Mouse (Mus musculus) midbrain, embryonic 11.5 days (tissue): ENCODE measurements around the gene Tmem215. TPM values are rescaled to one million over a fixed set of nuclear protein-coding genes. Genes with fewer than 3 reads are reported as not detected.

Source experiments
- ATAC-seq: fragments of 200-750 bp; cut with Nextera tagmentation; 2 replicates; pipeline ENCODE4 v1.8.0; 2017; ENCODE audit warnings: moderate TSS enrichment, moderate library complexity; ENCODE audit not compliant: low FRiP score
- DNase-seq: peaks from one replicate; pipeline ENCODE4 v3.0.0; 2015; ENCODE audit warnings: low spot score; ENCODE audit errors: missing footprints
- H3K27ac ChIP-seq: fragments of 300-500 bp; sonication (generic); 2 replicates; pipeline ENCODE4 v1.5.1; 2014; ENCODE audit warnings: low read depth, low read length
- H3K27me3 ChIP-seq: fragments of 300-500 bp; sonication (generic); 2 replicates; pipeline ENCODE4 v1.6.1; 2014; ENCODE audit warnings: mild to moderate bottlenecking, low read length, moderate library complexity, mixed read lengths; ENCODE audit not compliant: control insufficient read depth, insufficient read depth
- H3K36me3 ChIP-seq: fragments of 300-500 bp; sonication (generic); 2 replicates; pipeline ENCODE4 v1.6.1; 2014; ENCODE audit warnings: mild to moderate bottlenecking, low read length, moderate library complexity, mixed read lengths; ENCODE audit not compliant: control insufficient read depth, insufficient read depth
- H3K4me1 ChIP-seq: fragments of 300-500 bp; sonication (generic); 2 replicates; pipeline ENCODE4 v1.6.1; 2014; ENCODE audit warnings: low read length; ENCODE audit not compliant: control insufficient read depth, insufficient read depth
- H3K4me2 ChIP-seq: fragments of 300-500 bp; sonication (generic); 2 replicates; pipeline ENCODE4 v1.6.1; 2014; ENCODE audit warnings: mild to moderate bottlenecking, moderate library complexity
- H3K4me3 ChIP-seq: fragments of 300-500 bp; sonication (generic); 2 replicates; pipeline ENCODE4 v1.5.1; 2014; ENCODE audit warnings: low read depth, low read length
- H3K9ac ChIP-seq: fragments of 300-500 bp; sonication (generic); 2 replicates; pipeline ENCODE4 v1.6.1; 2014; ENCODE audit warnings: low read length
- H3K9me3 ChIP-seq: fragments of 300-500 bp; sonication (generic); 2 replicates; pipeline ENCODE4 v1.6.1; 2016; ENCODE audit warnings: low read length; ENCODE audit not compliant: control insufficient read depth
- WGBS: fragments of 180-500 bp; shearing (Covaris S2); extraction: QIAGEN DNeasy Blood & Tissue Kit; methylation state at CpG from one replicate; pipeline ENCODE4 v1.1.7; 2014; 5-methylcytosine and 5-hydroxymethylcytosine counted together
- polyA plus RNA-seq: library from polyadenylated mRNA; unstranded; fragments of >200 nt; fragmentation: Nextera tagmentation; extraction: Ambion mirVana; gene quantifications from 2 replicates; pipeline ENCODE4 v1.2.1, GENCODE M21; 2014

Gene Tmem215
- polyA plus RNA-seq, 1 experiment from 2014 or later, result 0.20 TPM

- Histone ChIP-seq H3K4me2 (no peak overlapping the region), H3K36me3 (no peaks in the 10 kb centered on the region), H3K9ac (no peak overlapping the region), H3K4me1 (no peaks in the 10 kb centered on the region), H3K27ac (no peak overlapping the region), H3K4me3 (no peak overlapping the region), H3K27me3 (no peaks in the 10 kb centered on the region), H3K9me3 (no peaks in the 10 kb centered on the region)
- WGBS, result 89% methylated on average over 8 of the region's 8 CpGs
- DNase-seq (no peak), ATAC-seq (no peak)
Observed at GRCm38 (mm10) chr4:40491731-40492130, 19.8 kb downstream of the Tmem215 start.

- DNase-seq (no peak), ATAC-seq (no peak)
- Histone ChIP-seq H3K27ac (no peak overlapping the region), H3K9me3 (no peaks in the 10 kb centered on the region), H3K36me3 (no peaks in the 10 kb centered on the region), H3K4me2 (no peak overlapping the region), H3K4me1 (no peaks in the 10 kb centered on the region), H3K4me3 (no peak overlapping the region), H3K27me3 (no peaks in the 10 kb centered on the region), H3K9ac (no peak overlapping the region)
- WGBS, result 88% methylated on average over 6 of the region's 6 CpGs
Observed at GRCm38 (mm10) chr4:40496354-40496753, 24.4 kb downstream of the Tmem215 start.

GRCm38 (mm10) chr4:40496828-40497227 lies 24.8 kb downstream of the Tmem215 start:
- DNase-seq, result no peak
- WGBS, result 96% methylated on average over 5 of the region's 5 CpGs
- Histone ChIP-seq H3K36me3 (no peaks in the 10 kb centered on the region), H3K9ac (no peak overlapping the region), H3K27me3 (no peaks in the 10 kb centered on the region), H3K9me3 (no peaks in the 10 kb centered on the region), H3K4me1 (no peaks in the 10 kb centered on the region), H3K27ac (no peak overlapping the region), H3K4me3 (no peak overlapping the region), H3K4me2 (no peak overlapping the region)
- ATAC-seq, result no peak

- no peaks in the 10 kb centered on the region for H3K4me1 ChIP-seq
- no peak for ATAC-seq
- H3K27ac ChIP-seq, result no peak overlapping the region
- no peaks in the 10 kb centered on the region for H3K27me3 ChIP-seq
- H3K9me3 ChIP-seq, result no peaks in the 10 kb centered on the region
- 87% methylated on average over 11 of the region's 11 CpGs for WGBS
- H3K9ac ChIP-seq, result no peak overlapping the region
- no peak overlapping the region for H3K4me2 ChIP-seq
- no peaks in the 10 kb centered on the region for H3K36me3 ChIP-seq
- DNase-seq, result no peak
- H3K4me3 ChIP-seq, result no peak overlapping the region
Observed at GRCm38 (mm10) chr4:40499812-40500591, 28.0 kb downstream of the Tmem215 start.

GRCm38 (mm10) chr4:40502459-40502858 lies 30.5 kb downstream of the Tmem215 start:
- no peaks in the 10 kb centered on the region for H3K9me3 ChIP-seq
- no peak overlapping the region for H3K27ac ChIP-seq
- no peak overlapping the region for H3K4me2 ChIP-seq
- DNase-seq (no peak), ATAC-seq (no peak)
- H3K4me1 ChIP-seq, result no peaks in the 10 kb centered on the region
- WGBS, result 84% methylated on average over 3 of the region's 3 CpGs
- no peak overlapping the region for H3K9ac ChIP-seq
- no peak overlapping the region for H3K4me3 ChIP-seq
- H3K36me3 ChIP-seq, result no peaks in the 10 kb centered on the region
- H3K27me3 ChIP-seq, result no peaks in the 10 kb centered on the region

- no peaks in the 10 kb centered on the region for H3K27me3 ChIP-seq
- H3K9me3 ChIP-seq, result no peaks in the 10 kb centered on the region
- H3K4me2 ChIP-seq, result no peak overlapping the region
- H3K4me3 ChIP-seq, result no peak overlapping the region
- H3K4me1 ChIP-seq, result no peaks in the 10 kb centered on the region
- ATAC-seq, result no peak
- 73% methylated on average over 16 of the region's 16 CpGs for WGBS
- DNase-seq, result no peak
- no peak overlapping the region for H3K9ac ChIP-seq
- H3K36me3 ChIP-seq, result no peaks in the 10 kb centered on the region
- H3K27ac ChIP-seq, result no peak overlapping the region
Observed at GRCm38 (mm10) chr4:40509534-40509933, 37.6 kb downstream of the Tmem215 start.

GRCm38 (mm10) chr4:40513235-40513634 lies 41.3 kb downstream of the Tmem215 start:
- Histone ChIP-seq H3K27ac (no peak overlapping the region), H3K27me3 (no peaks in the 10 kb centered on the region), H3K4me2 (no peak overlapping the region), H3K36me3 (no peaks in the 10 kb centered on the region), H3K9ac (no peak overlapping the region), H3K9me3 (no peaks in the 10 kb centered on the region), H3K4me3 (no peak overlapping the region), H3K4me1 (no peaks in the 10 kb centered on the region)
- 91% methylated on average over 2 of the region's 2 CpGs for WGBS
- ATAC-seq (no peak), DNase-seq (no peak)

GRCm38 (mm10) chr4:40518545-40519324 lies 46.8 kb downstream of the Tmem215 start:
- WGBS, result 94% methylated on average over 14 of the region's 14 CpGs
- Histone ChIP-seq H3K4me1 (no peaks in the 10 kb centered on the region), H3K27ac (no peak overlapping the region), H3K4me3 (no peak overlapping the region), H3K36me3 (no peaks in the 10 kb centered on the region), H3K27me3 (no peaks in the 10 kb centered on the region), H3K4me2 (no peak overlapping the region), H3K9ac (no peak overlapping the region), H3K9me3 (no peaks in the 10 kb centered on the region)
- ATAC-seq (no peak), DNase-seq (no peak)
